Mouse (Mus musculus) thymus, adult 2 months (tissue): ENCODE measurements around the gene Pip5k1b. TPM values are rescaled to one million over a fixed set of nuclear protein-coding genes. Genes with fewer than 3 reads are reported as not detected.
A peak's percentile ranks its signal among the peaks of the same experiment; 100 is the strongest.

Source experiments
- DNase-seq: peaks from one replicate; pipeline ENCODE4 v3.0.0; 2021
- H3K27ac ChIP-seq: fragments of 200-500 bp; 2 replicates; pipeline ENCODE4 v1.5.1; 2012; ENCODE audit warnings: low read length, control low read depth; ENCODE audit not compliant: control insufficient read depth, insufficient read depth
- H3K27me3 ChIP-seq: fragments of 200-500 bp; 2 replicates; pipeline ENCODE4 v1.6.1; 2012; ENCODE audit warnings: mild to moderate bottlenecking, low read length, moderate library complexity, mixed read lengths; ENCODE audit not compliant: control insufficient read depth, insufficient read depth
- H3K36me3 ChIP-seq: fragments of 200-500 bp; 2 replicates; pipeline ENCODE4 v1.6.1; 2012; ENCODE audit warnings: mild to moderate bottlenecking, low read length, moderate library complexity; ENCODE audit not compliant: control insufficient read depth, insufficient read depth
- H3K4me1 ChIP-seq: fragments of 200-500 bp; replicated peaks from 2 replicates; pipeline ENCODE4 v1.6.1; 2012; ENCODE audit warnings: low read length; ENCODE audit not compliant: control insufficient read depth, insufficient read depth
- H3K4me3 ChIP-seq: fragments of 200-500 bp; 2 replicates; pipeline ENCODE4 v1.5.1; 2012; ENCODE audit warnings: mild to moderate bottlenecking, low read length, control low read depth, moderate library complexity; ENCODE audit not compliant: control insufficient read depth, insufficient read depth
- CTCF ChIP-seq: fragments of 200-500 bp; IDR thresholded peaks from 2 replicates; pipeline ENCODE4 v1.5.1; 2012; ENCODE audit warnings: mild to moderate bottlenecking, control low read depth, low read length, moderate library complexity, borderline replicate concordance; ENCODE audit not compliant: control insufficient read depth, poor library complexity, insufficient read depth; ENCODE audit errors: extremely low read depth
- POLR2A ChIP-seq: fragments of 200-500 bp; IDR thresholded peaks from 2 replicates; pipeline ENCODE4 v1.6.1; 2012; ENCODE audit warnings: mild to moderate bottlenecking, low read length, control low read depth, moderate library complexity; ENCODE audit not compliant: control insufficient read depth, poor library complexity, insufficient read depth; ENCODE audit errors: extremely low read depth
- WGBS: fragments of 180-500 bp; shearing (Covaris S2); methylation state at CpG from one replicate; pipeline ENCODE4 v1.1.7; 2018; 5-methylcytosine and 5-hydroxymethylcytosine counted together
- polyA plus RNA-seq: library from polyadenylated mRNA; depleted of rRNA; stranded (reverse); fragments of >200 nt; gene quantifications from 2 replicates; pipeline ENCODE4 v1.2.3, GENCODE M21; 2012; rRNA removed

Gene Pip5k1b
- polyA plus RNA-seq, result 5.0 TPM in 2 replicates

GRCm38 (mm10) chr19:24555466-24555903, at the start of gene Pip5k1b:
Gene Pip5k1b, minus strand, starts transcription at chr19:24555872.
- WGBS, result 1% methylated on average over 31 of the region's 39 CpGs
- H3K4me3 ChIP-seq, result peak within 1 kb of the TSS; percentile 98
- H3K27me3 ChIP-seq, result no peaks in the 10 kb centered on the region
- peak; percentile 76 for DNase-seq
- H3K36me3 ChIP-seq, result no peaks in the 10 kb centered on the region
- no peak for TF ChIP-seq POLR2A
- peak; percentile 44; the same call in 1 of the 2 replicates for TF ChIP-seq CTCF
- peak within 1 kb of the TSS; percentile 53; the same call in 1 of the 2 replicates for H3K27ac ChIP-seq
- H3K4me1 ChIP-seq, result peaks cover 21% of the 10 kb centered on the region

- DNase-seq, result no peak
- TF ChIP-seq POLR2A, result no peak
- Histone ChIP-seq H3K27ac (no peak overlapping the region), H3K27me3 (no peaks in the 10 kb centered on the region), H3K36me3 (no peaks in the 10 kb centered on the region), H3K4me3 (no peak overlapping the region), H3K4me1 (no peaks in the 10 kb centered on the region)
- 93% methylated on average over 4 of the region's 4 CpGs for WGBS
Measured at GRCm38 (mm10) chr19:24604105-24604504, 48.4 kb upstream of the Pip5k1b start.

- Histone ChIP-seq H3K36me3 (no peaks in the 10 kb centered on the region), H3K27me3 (no peaks in the 10 kb centered on the region), H3K4me3 (no peak overlapping the region), H3K4me1 (no peaks in the 10 kb centered on the region), H3K27ac (no peak overlapping the region)
- no peak for DNase-seq
- TF ChIP-seq POLR2A (no peak), CTCF (no peak)
- WGBS, result 82% methylated on average over 4 of the region's 4 CpGs
Measured at GRCm38 (mm10) chr19:24603431-24603830, 47.8 kb upstream of the Pip5k1b start.

- no peak overlapping the region for H3K27ac ChIP-seq
- 85% methylated on average over 2 of the region's 2 CpGs for WGBS
- no peaks in the 10 kb centered on the region for H3K27me3 ChIP-seq
- TF ChIP-seq CTCF, result no peak
- no peak for TF ChIP-seq POLR2A
- H3K36me3 ChIP-seq, result no peaks in the 10 kb centered on the region
- no peak for DNase-seq
- H3K4me1 ChIP-seq, result no peaks in the 10 kb centered on the region
- no peak overlapping the region for H3K4me3 ChIP-seq
Measured at GRCm38 (mm10) chr19:24586726-24587125, 31.1 kb upstream of the Pip5k1b start.

- TF ChIP-seq CTCF (no peak), POLR2A (no peak)
- 92% methylated on average over 5 of the region's 5 CpGs for WGBS
Measured at GRCm38 (mm10) chr19:24585171-24585570, 29.5 kb upstream of the Pip5k1b start.

GRCm38 (mm10) chr19:24583956-24584355, 28.3 kb upstream of the Pip5k1b start:
- Histone ChIP-seq H3K27ac (no peak overlapping the region), H3K27me3 (no peaks in the 10 kb centered on the region), H3K4me1 (no peaks in the 10 kb centered on the region), H3K36me3 (no peaks in the 10 kb centered on the region), H3K4me3 (no peak overlapping the region)
- no peak for DNase-seq
- TF ChIP-seq CTCF (no peak), POLR2A (no peak)
- 89% methylated on average over 8 of the region's 8 CpGs for WGBS

More at GRCm38 (mm10) chr19:24585171-24585570, 29.5 kb upstream of the Pip5k1b start:
- Histone ChIP-seq H3K27ac (no peak overlapping the region), H3K27me3 (no peaks in the 10 kb centered on the region), H3K36me3 (no peaks in the 10 kb centered on the region), H3K4me1 (no peaks in the 10 kb centered on the region), H3K4me3 (no peak overlapping the region)
- DNase-seq, result no peak

- no peaks in the 10 kb centered on the region for H3K4me1 ChIP-seq
- no peaks in the 10 kb centered on the region for H3K27me3 ChIP-seq
- H3K4me3 ChIP-seq, result no peak overlapping the region
- TF ChIP-seq POLR2A, result no peak
- TF ChIP-seq CTCF, result no peak
- DNase-seq, result no peak
- no peaks in the 10 kb centered on the region for H3K36me3 ChIP-seq
- 97% methylated on average over 13 of the region's 13 CpGs for WGBS
- H3K27ac ChIP-seq, result no peak overlapping the region
Measured at GRCm38 (mm10) chr19:24576125-24576524, 20.5 kb upstream of the Pip5k1b start.
